Mouse (Mus musculus) midbrain, embryonic 13.5 days (tissue): Measurements from ENCODE around the gene Gm10570. TPM values are rescaled to one million over a fixed set of nuclear protein-coding genes. Genes with fewer than 3 reads are reported as not detected.

Source experiments
- ATAC-seq: fragments of 200-750 bp; cut with Nextera tagmentation; 2 replicates; pipeline ENCODE4 v1.8.0; 2017; ENCODE audit warnings: mild to moderate bottlenecking, moderate TSS enrichment, moderate library complexity
- H3K27ac ChIP-seq: fragments of 300-500 bp; sonication (generic); 2 replicates; pipeline ENCODE4 v1.5.1; 2015; ENCODE audit warnings: inconsistent platforms, mild to moderate bottlenecking, moderate library complexity
- H3K27me3 ChIP-seq: fragments of 300-500 bp; sonication (generic); 2 replicates; pipeline ENCODE4 v1.6.1; 2015; ENCODE audit warnings: mild to moderate bottlenecking, inconsistent platforms
- H3K36me3 ChIP-seq: fragments of 300-500 bp; sonication (generic); 2 replicates; pipeline ENCODE4 v1.6.1; 2015; ENCODE audit warnings: mild to moderate bottlenecking, inconsistent platforms
- H3K4me1 ChIP-seq: fragments of 300-500 bp; sonication (generic); replicated peaks from 2 replicates; pipeline ENCODE4 v1.6.1; 2015; ENCODE audit warnings: inconsistent platforms
- H3K4me2 ChIP-seq: fragments of 300-500 bp; sonication (generic); replicated peaks from 2 replicates; pipeline ENCODE4 v1.6.1; 2015; ENCODE audit warnings: moderate library complexity, mild to moderate bottlenecking, inconsistent platforms
- H3K4me3 ChIP-seq: fragments of 300-500 bp; sonication (generic); replicated peaks from 2 replicates; pipeline ENCODE4 v1.5.1; 2015; ENCODE audit warnings: mild to moderate bottlenecking, inconsistent platforms
- H3K9ac ChIP-seq: fragments of 300-500 bp; sonication (generic); replicated peaks from 2 replicates; pipeline ENCODE4 v1.6.1; 2015; ENCODE audit warnings: mild to moderate bottlenecking, inconsistent platforms
- H3K9me3 ChIP-seq: fragments of 300-500 bp; sonication (generic); 2 replicates; pipeline ENCODE4 v1.6.1; 2016; ENCODE audit warnings: mild to moderate bottlenecking, inconsistent platforms
- WGBS: fragments of 180-500 bp; shearing (Covaris S2); methylation state at CpG from one replicate; pipeline ENCODE4 v1.1.7; 2015; 5-methylcytosine and 5-hydroxymethylcytosine counted together
- polyA plus RNA-seq: library from polyadenylated mRNA; unstranded; fragments of >200 nt; fragmentation: Nextera tagmentation; extraction: Ambion mirVana; gene quantifications from 2 replicates; pipeline ENCODE4 v1.2.1, GENCODE M21; 2015

Gene Gm10570
- polyA plus RNA-seq, 1 experiment from 2014 or later = 0.58 TPM

GRCm38 (mm10) chr4:130279105-130279504 is 29.4 kb downstream of the Gm10570 start, which contains the start of gene Serinc2:
Serinc2 (minus strand) TSS chr4:130279205.
- no peaks in the 10 kb centered on the region for H3K27me3 ChIP-seq
- 71% methylated on average over 2 of the region's 2 CpGs for WGBS

GRCm38 (mm10) chr4:130276573-130277176 is 31.8 kb downstream of the Gm10570 start:
- no peak overlapping the region for H3K4me3 ChIP-seq
- no peak for ATAC-seq
- no peak overlapping the region for H3K9ac ChIP-seq
- peaks cover 36% of the 10 kb centered on the region for H3K4me1 ChIP-seq
- H3K27me3 ChIP-seq = no peaks in the 10 kb centered on the region
- WGBS = 76% methylated on average over 7 of the region's 7 CpGs
- no peak overlapping the region; the same call in 1 of the 2 replicates for H3K27ac ChIP-seq
- no peaks in the 10 kb centered on the region for H3K36me3 ChIP-seq
- no peaks in the 10 kb centered on the region for H3K9me3 ChIP-seq
- 0 out of 2 replicates have a peak overlapping the region, but pooled peaks have one; percentile 1 for H3K4me2 ChIP-seq

More at GRCm38 (mm10) chr4:130279105-130279504, 29.4 kb downstream of the Gm10570 start, which contains the start of gene Serinc2:
- peaks cover 16% of the 10 kb centered on the region for H3K4me1 ChIP-seq
- H3K27ac ChIP-seq = no peak within 1 kb of the TSS
- no peaks in the 10 kb centered on the region for H3K36me3 ChIP-seq
- H3K4me3 ChIP-seq = no peak within 1 kb of the TSS
- no peaks in the 10 kb centered on the region for H3K9me3 ChIP-seq
- no peak within 1 kb of the TSS for H3K9ac ChIP-seq
- ATAC-seq = no peak
- H3K4me2 ChIP-seq = no peak within 1 kb of the TSS

GRCm38 (mm10) chr4:130275823-130276105 is 32.7 kb downstream of the Gm10570 start:
- H3K36me3 ChIP-seq = peaks cover 5% of the 10 kb centered on the region; the same call in 1 of the 2 replicates
- H3K27me3 ChIP-seq = no peaks in the 10 kb centered on the region
- peak overlapping the region; percentile 75 for H3K4me3 ChIP-seq
- H3K9me3 ChIP-seq = no peaks in the 10 kb centered on the region
- H3K4me2 ChIP-seq = peak overlapping the region; percentile 74
- peak overlapping the region; percentile 98 for H3K27ac ChIP-seq
- peaks cover 36% of the 10 kb centered on the region for H3K4me1 ChIP-seq
- no peak for ATAC-seq
- H3K9ac ChIP-seq = peak overlapping the region; percentile 99
- WGBS = 39% methylated on average over 5 of the region's 5 CpGs

GRCm38 (mm10) chr4:130275016-130275822 is 33.3 kb downstream of the Gm10570 start:
- Histone ChIP-seq H3K9ac (peak overlapping the region; percentile 99), H3K4me2 (peak overlapping the region; percentile 74), H3K27ac (peak overlapping the region; percentile 98), H3K36me3 (peaks cover 5% of the 10 kb centered on the region; the same call in 1 of the 2 replicates), H3K27me3 (no peaks in the 10 kb centered on the region), H3K4me1 (peaks cover 36% of the 10 kb centered on the region), H3K4me3 (peak overlapping the region; percentile 75), H3K9me3 (no peaks in the 10 kb centered on the region)
- WGBS = under 1% methylated on average over 57 of the region's 62 CpGs
- peak; percentile 34 for ATAC-seq

- Histone ChIP-seq H3K9me3 (no peaks in the 10 kb centered on the region), H3K36me3 (peaks cover 5% of the 10 kb centered on the region; the same call in 1 of the 2 replicates), H3K4me3 (peak overlapping the region; percentile 75), H3K4me2 (peak overlapping the region; percentile 74), H3K9ac (peak overlapping the region; percentile 99), H3K27ac (peak overlapping the region; percentile 98), H3K27me3 (no peaks in the 10 kb centered on the region), H3K4me1 (peaks cover 36% of the 10 kb centered on the region)
- ATAC-seq = peak; percentile 90
- WGBS = 0% methylated on average over 29 of the region's 29 CpGs
Measured at GRCm38 (mm10) chr4:130274346-130275015, 34.0 kb downstream of the Gm10570 start.

GRCm38 (mm10) chr4:130273698-130274345 is 34.7 kb downstream of the Gm10570 start:
- Histone ChIP-seq H3K9me3 (no peaks in the 10 kb centered on the region), H3K9ac (peak overlapping the region; percentile 99), H3K4me2 (peak overlapping the region; percentile 74), H3K4me1 (peaks cover 36% of the 10 kb centered on the region), H3K4me3 (peak overlapping the region; percentile 75), H3K36me3 (peaks cover 9% of the 10 kb centered on the region; the same call in 1 of the 2 replicates), H3K27ac (peak overlapping the region; percentile 98), H3K27me3 (no peaks in the 10 kb centered on the region)
- 5% methylated on average over 11 of the region's 12 CpGs for WGBS
- peak; percentile 40 for ATAC-seq

GRCm38 (mm10) chr4:130270611-130271347 is 37.7 kb downstream of the Gm10570 start:
- Histone ChIP-seq H3K4me3 (no peak overlapping the region), H3K27me3 (no peaks in the 10 kb centered on the region), H3K9ac (no peak overlapping the region), H3K36me3 (peaks cover 10% of the 10 kb centered on the region; the same call in 1 of the 2 replicates), H3K4me1 (peaks cover 39% of the 10 kb centered on the region), H3K9me3 (no peaks in the 10 kb centered on the region), H3K27ac (no peak overlapping the region), H3K4me2 (no peak overlapping the region)
- ATAC-seq = no peak
- 89% methylated on average over 6 of the region's 6 CpGs for WGBS

- no peak overlapping the region for H3K9ac ChIP-seq
- H3K4me3 ChIP-seq = no peak overlapping the region
- H3K4me1 ChIP-seq = peaks cover 34% of the 10 kb centered on the region
- peaks cover 10% of the 10 kb centered on the region; the same call in 1 of the 2 replicates for H3K36me3 ChIP-seq
- 86% methylated on average over 8 of the region's 8 CpGs for WGBS
- no peak for ATAC-seq
- H3K27me3 ChIP-seq = no peaks in the 10 kb centered on the region
- H3K27ac ChIP-seq = no peak overlapping the region
- H3K9me3 ChIP-seq = no peaks in the 10 kb centered on the region
- H3K4me2 ChIP-seq = no peak overlapping the region
Measured at GRCm38 (mm10) chr4:130270089-130270488, 38.4 kb downstream of the Gm10570 start.

- Histone ChIP-seq H3K9ac (no peak overlapping the region), H3K36me3 (peaks cover 13% of the 10 kb centered on the region), H3K9me3 (no peaks in the 10 kb centered on the region), H3K27ac (no peak overlapping the region), H3K27me3 (no peaks in the 10 kb centered on the region), H3K4me1 (peaks cover 43% of the 10 kb centered on the region), H3K4me2 (no peak overlapping the region), H3K4me3 (no peak overlapping the region)
- no peak for ATAC-seq
- whole genome bisulfite sequencing = 88% methylated on average over 10 of the region's 10 CpGs
Measured at GRCm38 (mm10) chr4:130268736-130269135, 39.7 kb downstream of the Gm10570 start.

GRCm38 (mm10) chr4:130267069-130267468 is 41.4 kb downstream of the Gm10570 start:
- Histone ChIP-seq H3K27me3 (no peaks in the 10 kb centered on the region), H3K9ac (0 out of 2 replicates have a peak overlapping the region, but pooled peaks have one; percentile 7), H3K9me3 (no peaks in the 10 kb centered on the region), H3K4me3 (no peak overlapping the region), H3K4me2 (no peak overlapping the region), H3K36me3 (peaks cover 30% of the 10 kb centered on the region), H3K4me1 (peaks cover 26% of the 10 kb centered on the region), H3K27ac (no peak overlapping the region; the same call in 1 of the 2 replicates)
- 77% methylated on average over 7 of the region's 7 CpGs for WGBS
- no peak for ATAC-seq

- no peaks in the 10 kb centered on the region for H3K27me3 ChIP-seq
- H3K4me3 ChIP-seq = no peak overlapping the region
- no peak for ATAC-seq
- H3K4me1 ChIP-seq = peaks cover 25% of the 10 kb centered on the region
- no peak overlapping the region for H3K9ac ChIP-seq
- no peak overlapping the region for H3K27ac ChIP-seq
- peaks cover 35% of the 10 kb centered on the region for H3K36me3 ChIP-seq
- H3K9me3 ChIP-seq = no peaks in the 10 kb centered on the region
- no peak overlapping the region for H3K4me2 ChIP-seq
- WGBS = 51% methylated on average over 9 of the region's 9 CpGs
Measured at GRCm38 (mm10) chr4:130266601-130267000, 41.9 kb downstream of the Gm10570 start.
